Mouse (Mus musculus): ENCODE measurements at regions not wholly inside any gene's neighbourhood (a gene's known extent, or its start where the extent isn't known, plus 50 kb on each side); places are given as distances from the start of the nearest gene placed in this dataset.
"Not testable (repeated sequence)": the region's sequence is repeated elsewhere in the genome, so short reads cannot be mapped to it uniquely, and the experiment has no call there.

- DNase-seq (ENCODE audit: low spot score in 2 of 2), result no peak
Observed at GRCm38 (mm10) chr16:29913357-29914010, 150.7 kb upstream of the Hes1 start.

GRCm38 (mm10) chr16:29915346-29915745 lies 148.8 kb upstream of the Hes1 start:
- no peak for DNase-seq (ENCODE audit: low spot score in 2 of 2)

- no peak for DNase-seq (ENCODE audit: low spot score in 2 of 2)
Observed at GRCm38 (mm10) chr16:29917989-29918388, 146.2 kb upstream of the Hes1 start.

GRCm38 (mm10) chr16:29918396-29918795 lies 145.8 kb upstream of the Hes1 start:
- DNase-seq (ENCODE audit: low spot score in 2 of 2), result no peak

- DNase-seq (ENCODE audit: low spot score in 2 of 2), result no peak
Observed at GRCm38 (mm10) chr16:29920940-29921339, 143.2 kb upstream of the Hes1 start.

- no peak for DNase-seq (ENCODE audit: low spot score in 2 of 2)
Observed at GRCm38 (mm10) chr16:29921385-29921784, 142.8 kb upstream of the Hes1 start.

- not testable (repeated sequence) for DNase-seq (ENCODE audit: low spot score in 2 of 2)
Observed at GRCm38 (mm10) chr16:29927276-29927675, 136.9 kb upstream of the Hes1 start.

- no peak for DNase-seq (ENCODE audit: low spot score in 2 of 2)
Observed at GRCm38 (mm10) chr16:29928291-29928690, 135.9 kb upstream of the Hes1 start.

- DNase-seq (ENCODE audit: low spot score in 2 of 2), result no peak
Observed at GRCm38 (mm10) chr16:29931746-29932351, 132.3 kb upstream of the Hes1 start.

- DNase-seq (ENCODE audit: low spot score in 2 of 2), result no peak
Observed at GRCm38 (mm10) chr16:29934649-29935048, 129.5 kb upstream of the Hes1 start.

GRCm38 (mm10) chr16:29938700-29939099 lies 125.5 kb upstream of the Hes1 start:
- DNase-seq (ENCODE audit: low spot score in 2 of 2), result no peak

- no peak for DNase-seq (ENCODE audit: low spot score in 2 of 2)
Observed at GRCm38 (mm10) chr16:29939331-29939850, 124.8 kb upstream of the Hes1 start.

GRCm38 (mm10) chr16:29939869-29940707 lies 124.1 kb upstream of the Hes1 start:
- DNase-seq (ENCODE audit: low spot score in 2 of 2), result no peak

- no peak for DNase-seq (ENCODE audit: low spot score in 2 of 2)
Observed at GRCm38 (mm10) chr16:29942111-29942510, 122.1 kb upstream of the Hes1 start.

- no peak for DNase-seq (ENCODE audit: low spot score in 2 of 2)
Observed at GRCm38 (mm10) chr16:29943963-29944860, 120.0 kb upstream of the Hes1 start.

GRCm38 (mm10) chr16:29944966-29945365 lies 119.2 kb upstream of the Hes1 start:
- no peak for DNase-seq (ENCODE audit: low spot score in 2 of 2)

GRCm38 (mm10) chr16:29945376-29945890 lies 118.8 kb upstream of the Hes1 start:
- peak; percentile 18 to 31 for DNase-seq (ENCODE audit: low spot score in 2 of 2)

- no peak for DNase-seq (ENCODE audit: low spot score in 2 of 2)
Observed at GRCm38 (mm10) chr16:29945891-29946598, 118.1 kb upstream of the Hes1 start.

- DNase-seq (ENCODE audit: low spot score in 2 of 2), result no peak
Observed at GRCm38 (mm10) chr16:29946966-29947365, 117.2 kb upstream of the Hes1 start.

GRCm38 (mm10) chr16:29947670-29948069 lies 116.5 kb upstream of the Hes1 start:
- peak in 1 of 2 experiments; percentile 6 for DNase-seq (ENCODE audit: low spot score in 2 of 2)

- DNase-seq (ENCODE audit: low spot score in 2 of 2), result no peak
Observed at GRCm38 (mm10) chr16:29950136-29950535, 114.0 kb upstream of the Hes1 start.

Data from natural killer cell, adult 2 months (primary cell).